Mouse (Mus musculus) forebrain, embryonic 15.5 days (tissue): ENCODE measurements around the gene Ankrd63. TPM values are rescaled to one million over a fixed set of nuclear protein-coding genes. Genes with fewer than 3 reads are reported as not detected.

Experiments used
- polyA plus RNA-seq: library from polyadenylated mRNA; unstranded; fragments of >200 nt; fragmentation: Nextera tagmentation; extraction: Ambion mirVana; gene quantifications from 2 replicates; pipeline ENCODE4 v1.2.1, GENCODE M21; 2015

The Ankrd63 gene
- polyA plus RNA-seq, 1 experiment from 2014 or later, result 0.48 TPM

Other genes with a start within 250 kb of the Ankrd63 start
- 332 and 333 TPM in 2 replicates for gene Srp14, start 224.3 kb downstream of the Ankrd63 start, polyA plus RNA-seq
- gene Bmf, start 154.3 kb downstream of the Ankrd63 start, polyA plus RNA-seq, result 1.3 and 1.8 TPM in 2 replicates
- 42.9 and 46.0 TPM in 2 replicates for gene Bub1b, start 105.8 kb downstream of the Ankrd63 start, polyA plus RNA-seq
- gene Pak6, start 40.7 kb downstream of the Ankrd63 start, polyA plus RNA-seq, result 27.8 and 29.2 TPM in 2 replicates
- gene Plcb2, start 24.5 kb upstream of the Ankrd63 start, polyA plus RNA-seq, result 0.63 and 0.69 TPM in 2 replicates
- 25.3 and 27.2 TPM in 2 replicates for gene Inafm2, start 41.8 kb upstream of the Ankrd63 start, polyA plus RNA-seq
- 1.3 and 1.6 TPM in 2 replicates for gene Ccdc9b, start 58.7 kb upstream of the Ankrd63 start, polyA plus RNA-seq
- gene Phgr1, start 68.8 kb upstream of the Ankrd63 start, polyA plus RNA-seq, result not detected in 2 replicates
- gene Disp2, start 75.8 kb upstream of the Ankrd63 start, polyA plus RNA-seq, result 24.2 and 25.8 TPM in 2 replicates
- 59.0 and 69.4 TPM in 2 replicates for gene Knstrn, start 110.0 kb upstream of the Ankrd63 start, polyA plus RNA-seq
- 54.2 and 62.1 TPM in 2 replicates for gene Ivd, start 158.0 kb upstream of the Ankrd63 start, polyA plus RNA-seq
- gene Bahd1, start 196.4 kb upstream of the Ankrd63 start, polyA plus RNA-seq, result 6.7 TPM in 2 replicates
- 6.0 and 6.6 TPM in 2 replicates for gene Chst14, start 222.5 kb upstream of the Ankrd63 start, polyA plus RNA-seq